Mouse (Mus musculus): ENCODE data around the gene Tex261.

Tex261 gene

GRCm38 (mm10) chr6:83756051-83756450, 19.6 kb downstream of the Tex261 start:
- DNase-seq = no peak

- DNase-seq = peak; percentile 67
Measured at GRCm38 (mm10) chr6:83750171-83750684, 25.4 kb downstream of the Tex261 start.

- no peak for DNase-seq
Measured at GRCm38 (mm10) chr6:83749286-83749685, 26.3 kb downstream of the Tex261 start.

- DNase-seq = no peak
Measured at GRCm38 (mm10) chr6:83745466-83745865, 30.1 kb downstream of the Tex261 start.

GRCm38 (mm10) chr6:83744557-83744956, 31.1 kb downstream of the Tex261 start:
- no peak for DNase-seq

- no peak for DNase-seq
Measured at GRCm38 (mm10) chr6:83744126-83744525, 31.5 kb downstream of the Tex261 start.

- no peak for DNase-seq
Measured at GRCm38 (mm10) chr6:83743212-83743611, 32.4 kb downstream of the Tex261 start.

- DNase-seq = no peak
Measured at GRCm38 (mm10) chr6:83742761-83743160, 32.9 kb downstream of the Tex261 start, which contains the start of gene Atp6v1b1. Gene Atp6v1b1, plus strand, starts transcription at chr6:83742990.

GRCm38 (mm10) chr6:83738596-83738995, 37.0 kb downstream of the Tex261 start:
- DNase-seq = no peak

- no peak for DNase-seq
Measured at GRCm38 (mm10) chr6:83737311-83737710, 38.3 kb downstream of the Tex261 start.

GRCm38 (mm10) chr6:83731128-83731527, 44.5 kb downstream of the Tex261 start:
- DNase-seq = peak; percentile 77

- no peak for DNase-seq
Measured at GRCm38 (mm10) chr6:83729350-83729970, 46.2 kb downstream of the Tex261 start.

GRCm38 (mm10) chr6:83728488-83728887, 47.1 kb downstream of the Tex261 start:
- DNase-seq = peak; percentile 53

GRCm38 (mm10) chr6:83727178-83727577, 48.4 kb downstream of the Tex261 start:
- DNase-seq = no peak

GRCm38 (mm10) chr6:83722526-83722925, 53.1 kb downstream of the Tex261 start:
- DNase-seq = no peak

Measured in thymus, postnatal 25 days (tissue).